Mouse (Mus musculus): Measurements from ENCODE around the gene Lsm11.

- TF ChIP-seq CTCF (IDR thresholded peaks at IDR 0.05) (no peak), POLR2A (IDR thresholded peaks at IDR 0.05; ENCODE audit: insufficient read depth, low read depth, low read length) (no peak)
Observed at GRCm38 (mm10) chr11:45897392-45897791, 47.3 kb downstream of the Lsm11 start.

Measured in heart, adult 2 months (tissue).